Mouse (Mus musculus) megakaryocyte, adult 5-6 weeks (primary cell): ENCODE measurements at regions not wholly inside any gene's neighbourhood (a gene's known extent, or its start where the extent isn't known, plus 50 kb on each side); places are given as distances from the start of the nearest gene placed in this dataset.
"Not testable (repeated sequence)": the region's sequence is repeated elsewhere in the genome, so short reads cannot be mapped to it uniquely, and the experiment has no call there.

Source experiments
- ATAC-seq: 2 replicates; pipeline ENCODE4 v1.8.0; 2016; ENCODE audit warnings: mild to moderate bottlenecking, inconsistent platforms; ENCODE audit not compliant: poor library complexity, severe bottlenecking

- ATAC-seq = no peak
Measured at GRCm38 (mm10) chr13:103622324-103622723, 152.1 kb downstream of the Srek1 start.

DNA sequence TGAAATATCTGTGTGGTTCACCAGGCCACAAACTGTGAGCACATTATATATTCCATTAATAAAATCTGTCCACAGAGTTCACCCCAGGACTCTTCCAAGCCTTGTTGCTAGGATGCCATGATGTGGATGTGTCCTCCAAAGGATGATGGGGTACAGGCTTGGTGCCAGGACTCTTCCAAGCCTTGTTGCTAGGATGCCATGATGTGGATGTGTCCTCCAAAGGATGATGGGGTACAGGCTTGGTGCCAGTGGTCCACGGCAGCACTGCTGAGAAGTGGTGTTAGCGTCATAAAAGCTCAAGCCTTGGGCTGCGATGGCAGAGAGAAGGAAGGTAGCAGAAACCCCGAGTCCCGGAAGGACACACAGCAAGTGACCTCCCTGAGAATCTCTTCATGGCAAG lies 153.4 kb downstream of the Srek1 start:
- not testable (repeated sequence) for ATAC-seq

DNA sequence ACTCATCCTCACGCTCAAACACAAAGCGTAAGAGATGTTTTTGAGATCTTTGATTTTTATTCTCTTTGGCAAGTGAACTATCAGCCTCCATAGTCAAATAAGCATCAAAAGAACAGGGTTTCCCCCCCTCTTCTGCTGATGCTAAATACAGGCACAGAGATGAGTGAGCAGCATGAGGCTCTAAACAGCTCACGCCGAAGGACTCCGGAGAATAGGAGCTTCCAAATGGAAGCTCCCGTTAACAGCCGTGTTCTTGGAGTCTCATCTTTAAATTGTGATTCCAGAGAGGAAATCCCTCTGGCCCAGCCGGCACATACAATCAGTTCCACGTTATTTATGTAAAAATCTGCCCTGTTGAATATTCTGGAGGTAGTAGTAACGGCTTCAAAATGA lies 161.1 kb downstream of the Srek1 start:
- ATAC-seq = no peak

DNA sequence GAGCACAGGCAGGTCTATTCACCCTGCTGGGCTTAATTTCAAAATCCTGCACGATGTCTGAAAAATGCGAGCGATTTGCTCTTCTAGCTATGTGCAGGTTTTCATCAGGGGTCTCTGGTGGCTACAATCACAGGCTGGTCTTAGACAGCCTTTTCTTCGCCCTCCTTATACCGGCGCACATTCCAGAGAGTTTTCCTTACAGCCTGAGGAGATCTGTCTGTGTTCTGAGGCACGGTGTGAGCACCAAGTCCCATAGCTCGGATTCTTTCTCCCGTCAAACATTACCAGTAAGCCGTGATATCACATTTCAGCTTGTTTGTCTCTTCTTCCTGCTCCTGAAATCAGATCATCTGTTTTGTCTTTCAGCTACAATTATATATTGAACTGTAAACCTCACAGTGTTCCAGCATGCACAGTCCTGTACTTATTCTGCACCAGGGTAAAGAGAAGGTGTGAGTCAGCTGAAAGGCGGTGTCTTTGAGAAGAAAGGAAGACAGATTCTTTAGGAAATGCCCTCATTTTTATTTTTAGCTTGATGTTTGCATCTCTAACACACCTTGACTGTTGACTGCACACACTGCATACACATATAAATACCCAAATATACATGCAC lies 161.6 kb downstream of the Srek1 start:
- ATAC-seq = no peak

DNA sequence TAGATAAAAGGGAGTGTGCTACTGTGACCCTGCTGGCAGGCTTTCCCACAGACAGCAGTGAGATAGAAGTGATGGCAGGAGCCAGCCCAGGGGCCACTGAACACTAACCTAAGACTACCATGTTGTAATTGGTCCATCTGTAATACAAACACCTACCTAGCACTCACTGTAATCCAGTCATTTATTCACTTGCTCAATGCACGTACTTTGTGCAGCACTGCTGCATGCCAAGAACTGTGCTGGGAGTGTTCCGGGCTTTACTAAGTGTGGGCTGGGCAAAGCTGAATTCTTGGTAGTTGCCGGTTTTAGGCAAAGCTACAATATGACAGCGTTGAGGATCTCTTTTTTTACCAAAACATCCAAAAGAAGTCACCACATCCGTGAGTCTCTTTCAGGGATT lies 172.1 kb downstream of the Srek1 start:
- ATAC-seq = no peak

- no peak for ATAC-seq
Measured at GRCm38 (mm10) chr13:103592371-103592770, 182.0 kb downstream of the Srek1 start.

DNA sequence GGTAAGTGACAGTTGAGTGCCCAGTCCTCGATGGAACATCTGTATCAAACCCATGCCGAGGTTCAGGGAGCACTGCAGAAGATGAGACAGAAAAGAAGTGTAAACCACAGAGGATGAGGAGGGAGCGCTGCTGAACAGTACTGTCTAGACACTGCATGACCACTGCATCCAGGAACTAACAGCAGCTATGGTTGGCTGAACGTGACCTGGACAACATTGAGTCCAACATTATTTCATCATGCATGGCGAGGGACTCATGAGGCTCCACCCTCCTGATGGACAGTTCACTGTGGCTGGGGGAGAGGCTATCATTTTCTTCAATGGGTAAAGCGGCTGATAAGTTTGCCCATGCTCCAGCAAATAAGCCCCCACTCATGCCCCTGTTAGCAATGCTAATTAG lies 182.5 kb downstream of the Srek1 start:
- ATAC-seq = no peak

GRCm38 (mm10) chr13:103591381-103591780 lies 183.0 kb downstream of the Srek1 start:
- ATAC-seq = not testable (repeated sequence)

DNA sequence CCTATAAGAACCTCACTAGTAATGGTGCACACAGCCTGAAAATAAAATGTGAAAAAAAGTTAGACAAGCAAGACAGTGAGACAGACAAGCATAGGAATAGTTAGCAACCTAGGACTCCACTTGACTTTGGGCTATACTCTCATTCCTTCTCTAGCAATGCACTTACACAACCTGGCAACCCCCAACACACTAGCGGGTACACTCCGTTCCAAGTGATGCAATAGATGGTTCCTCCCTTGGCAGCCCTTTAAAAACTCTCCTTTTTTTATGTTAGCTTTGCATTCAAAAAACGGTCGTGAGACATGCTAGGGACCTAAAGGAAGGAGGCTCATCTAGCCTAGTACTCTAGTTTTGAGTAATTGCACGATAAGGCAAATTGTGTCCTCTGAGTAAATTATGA lies 184.8 kb downstream of the Srek1 start:
- no peak for ATAC-seq

- no peak for ATAC-seq
Measured at GRCm38 (mm10) chr13:103576856-103577255, 197.6 kb downstream of the Srek1 start.

DNA sequence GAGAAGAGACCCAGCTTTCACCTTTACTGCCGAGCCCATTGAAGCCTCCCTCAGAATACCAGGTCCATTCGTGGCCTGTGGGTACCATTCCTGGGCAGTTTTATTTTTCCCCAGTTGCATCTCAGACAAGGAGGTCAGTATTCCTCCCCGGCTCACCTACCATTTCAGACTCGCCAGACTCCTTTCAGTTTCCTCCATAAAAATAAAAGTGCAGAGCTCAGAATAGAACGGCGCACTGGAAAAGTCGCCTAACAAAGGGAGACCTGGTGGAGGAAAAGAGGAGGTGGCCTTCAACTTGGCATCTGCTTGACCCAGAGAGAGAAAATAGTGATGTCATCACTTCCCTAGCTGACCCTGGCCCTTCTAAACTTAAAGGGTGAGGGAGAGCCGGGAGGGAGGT lies 209.7 kb downstream of the Srek1 start:
- no peak for ATAC-seq

GRCm38 (mm10) chr13:103561795-103562705 lies 212.4 kb downstream of the Srek1 start:
- no peak for ATAC-seq

GRCm38 (mm10) chr13:103558915-103559314 lies 215.5 kb downstream of the Srek1 start:
- ATAC-seq = no peak

DNA sequence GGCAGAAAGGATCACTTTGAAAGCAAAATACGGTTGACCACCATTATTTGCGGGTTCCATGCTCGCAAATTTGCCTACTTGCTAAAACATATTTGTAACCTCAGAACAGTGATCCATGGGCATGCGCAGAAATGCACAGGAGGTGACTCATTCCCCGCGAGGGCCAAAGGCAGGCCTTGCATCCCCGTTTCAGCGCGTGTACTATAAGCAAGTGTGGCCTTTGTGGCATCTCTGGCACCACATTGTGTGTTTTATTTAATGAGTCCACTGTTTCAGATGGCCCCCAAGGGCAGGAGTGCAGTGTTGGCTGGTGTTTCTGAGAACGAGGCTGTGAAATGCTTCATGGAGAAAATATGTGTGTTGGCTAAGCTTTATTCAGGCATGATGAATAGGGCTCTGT lies 205.3 kb upstream of the Mast4 start:
- no peak for ATAC-seq

DNA sequence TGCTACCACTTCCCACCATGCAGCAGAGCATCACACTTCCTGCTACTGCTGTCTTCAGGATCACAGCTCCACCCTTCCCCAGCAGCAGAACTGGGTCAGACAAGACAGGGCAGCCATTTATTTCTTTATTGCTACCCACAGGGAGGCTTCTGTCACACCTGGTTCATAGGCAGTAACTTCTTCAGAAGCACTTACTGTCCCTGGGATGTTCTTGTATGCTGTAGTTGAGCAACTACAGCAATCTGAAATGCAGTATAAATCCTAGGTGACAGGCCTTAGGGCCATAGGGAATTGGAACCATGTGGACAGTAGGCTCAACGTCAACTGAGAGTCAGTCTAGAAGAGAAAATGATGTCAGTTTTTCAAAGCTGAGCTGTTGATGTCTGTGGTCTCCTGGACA lies 179.5 kb upstream of the Mast4 start:
- no peak for ATAC-seq

GRCm38 (mm10) chr13:103512476-103512875 lies 178.2 kb upstream of the Mast4 start:
- no peak for ATAC-seq

DNA sequence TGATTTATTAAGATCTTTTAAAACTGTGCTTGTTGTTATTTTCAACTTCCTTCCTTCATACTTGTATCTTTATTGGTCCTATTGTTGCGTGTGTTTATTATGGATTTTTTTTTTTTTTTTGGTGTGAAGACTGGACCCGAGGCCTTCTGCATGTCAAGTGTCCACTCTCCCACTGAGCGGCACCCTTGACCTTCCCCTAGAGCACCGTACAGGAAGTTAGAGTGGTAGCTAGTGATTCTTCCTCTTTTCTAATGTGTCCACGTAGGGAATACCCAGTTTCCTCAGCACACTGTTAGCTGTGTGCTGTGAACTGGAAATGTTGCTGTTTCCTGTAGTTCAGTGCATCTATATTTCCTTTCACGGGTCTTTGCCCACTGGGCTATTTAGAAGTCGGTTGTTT lies 170.7 kb upstream of the Mast4 start:
- ATAC-seq = peak; percentile 43; the same call in 1 of the 2 replicates

GRCm38 (mm10) chr13:103499376-103499775 lies 165.1 kb upstream of the Mast4 start:
- no peak for ATAC-seq

DNA sequence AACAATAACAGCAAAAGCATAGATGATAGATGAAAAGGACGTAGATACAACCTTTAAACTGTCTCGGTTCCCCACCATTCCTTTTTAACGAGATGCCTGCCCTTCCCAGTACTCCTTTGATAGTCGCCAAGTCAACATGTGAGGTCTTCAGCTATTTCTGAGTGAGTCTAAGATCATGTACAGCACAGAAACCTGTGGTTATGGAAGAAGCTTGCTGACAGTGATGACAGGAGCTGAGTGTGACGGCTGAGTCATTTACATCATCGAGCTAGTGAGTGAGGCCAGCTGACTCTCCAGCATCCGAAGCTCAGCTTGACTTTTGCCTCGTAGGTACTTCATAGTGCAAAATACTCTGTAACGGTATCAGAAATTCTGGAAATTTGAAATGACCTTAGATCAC lies 160.1 kb upstream of the Mast4 start:
- no peak for ATAC-seq

DNA sequence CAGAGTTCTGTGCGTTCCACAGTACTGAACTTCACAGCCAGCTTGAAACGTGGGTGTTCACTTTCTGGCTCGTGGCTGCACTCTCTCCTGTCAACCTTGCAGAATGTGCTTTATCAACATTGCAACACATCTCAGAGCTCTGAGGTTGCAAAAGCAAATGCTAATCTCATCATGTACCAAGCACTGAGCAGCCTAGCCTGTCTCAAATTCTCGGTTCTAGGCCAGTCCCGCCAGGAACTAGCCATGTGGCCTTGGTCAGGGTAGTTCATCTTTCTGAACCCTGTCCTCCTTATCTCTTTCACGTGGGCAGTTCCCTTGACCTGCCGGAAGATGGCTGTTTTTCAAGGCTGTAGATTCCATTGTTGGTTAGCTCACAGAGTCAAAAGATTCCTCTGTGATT lies 159.3 kb upstream of the Mast4 start:
- no peak for ATAC-seq

- ATAC-seq = no peak
Measured at GRCm38 (mm10) chr13:103490049-103490448, 155.8 kb upstream of the Mast4 start.

DNA sequence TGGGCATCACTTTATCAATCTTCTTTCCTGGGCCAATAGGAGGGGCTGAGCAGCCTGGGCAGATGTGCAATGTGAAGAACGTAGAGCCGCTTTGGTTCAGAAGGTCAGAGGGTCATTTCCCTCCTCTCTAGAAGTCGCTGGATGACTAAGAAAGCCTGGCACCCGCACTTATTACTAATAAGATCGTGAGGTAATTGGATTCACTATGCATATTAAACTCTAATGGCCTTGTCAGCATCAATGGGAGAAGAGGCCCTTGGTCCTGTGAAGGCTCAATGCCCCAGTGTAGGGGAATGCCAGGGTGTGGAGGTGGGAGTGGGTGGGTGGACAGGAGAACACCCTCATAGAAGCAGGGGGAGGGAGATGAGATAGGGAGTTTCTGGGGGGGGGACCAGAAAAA lies 149.8 kb upstream of the Mast4 start:
- ATAC-seq = no peak
